Mouse (Mus musculus): Measurements from ENCODE around the gene 1700066M21Rik. TPM values are rescaled to one million over a fixed set of nuclear protein-coding genes. Genes with fewer than 3 reads are reported as not detected.

The 1700066M21Rik gene
- total RNA-seq, 1 experiment from 2014 or later, result 10.2 TPM

- ATAC-seq (ENCODE audit: extremely low read depth, insufficient number of reproducible peaks, low FRiP score, poor library complexity, severe bottlenecking), result no peak
Observed at GRCm38 (mm10) chr1:57388402-57389155, 11.2 kb downstream of the 1700066M21Rik start.

GRCm38 (mm10) chr1:57390993-57391790 is 13.8 kb downstream of the 1700066M21Rik start:
- ATAC-seq (ENCODE audit: extremely low read depth, insufficient number of reproducible peaks, low FRiP score, poor library complexity, severe bottlenecking), result no peak

DNA sequence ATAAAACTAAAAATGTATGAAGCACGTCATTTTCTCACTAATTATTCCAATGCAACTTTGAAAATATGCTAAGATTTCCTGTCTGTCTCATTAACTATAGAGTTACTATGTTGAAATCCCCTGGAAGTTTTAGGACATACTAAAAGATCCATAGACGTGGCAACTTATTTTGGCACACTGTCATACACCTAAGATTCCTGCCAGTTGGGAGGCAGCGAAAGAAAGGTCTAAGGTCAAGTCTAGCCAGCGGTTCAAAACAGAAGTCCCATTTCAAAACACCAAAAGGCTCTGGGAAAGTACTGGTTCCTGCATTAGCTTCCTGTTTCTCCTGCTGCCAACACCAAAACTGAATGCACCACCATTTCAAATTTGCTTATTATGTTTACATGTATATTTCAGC is 15.0 kb downstream of the 1700066M21Rik start:
- ATAC-seq (ENCODE audit: extremely low read depth, insufficient number of reproducible peaks, low FRiP score, poor library complexity, severe bottlenecking), result no peak

DNA sequence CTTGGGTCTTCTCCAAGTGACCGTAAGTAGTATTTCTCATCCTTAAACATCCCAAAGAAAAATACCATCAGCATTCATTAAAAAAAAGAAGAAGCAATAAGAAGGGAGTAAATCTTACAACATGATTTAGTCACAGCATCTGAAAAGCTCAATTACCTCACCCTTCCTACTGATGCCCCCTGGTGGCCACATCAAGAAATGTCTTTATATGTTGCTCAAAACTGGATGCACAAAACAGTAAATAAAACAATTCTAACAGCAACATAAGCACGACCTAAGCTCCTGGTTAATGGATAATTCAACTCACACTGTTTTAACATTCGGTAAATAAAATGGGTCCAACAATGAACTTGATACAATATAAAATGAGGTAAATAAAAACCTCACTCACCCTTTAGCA is 16.6 kb downstream of the 1700066M21Rik start:
- peak; percentile 72; the same call in 1 of the 2 replicates for ATAC-seq (ENCODE audit: extremely low read depth, insufficient number of reproducible peaks, low FRiP score, poor library complexity, severe bottlenecking)

DNA sequence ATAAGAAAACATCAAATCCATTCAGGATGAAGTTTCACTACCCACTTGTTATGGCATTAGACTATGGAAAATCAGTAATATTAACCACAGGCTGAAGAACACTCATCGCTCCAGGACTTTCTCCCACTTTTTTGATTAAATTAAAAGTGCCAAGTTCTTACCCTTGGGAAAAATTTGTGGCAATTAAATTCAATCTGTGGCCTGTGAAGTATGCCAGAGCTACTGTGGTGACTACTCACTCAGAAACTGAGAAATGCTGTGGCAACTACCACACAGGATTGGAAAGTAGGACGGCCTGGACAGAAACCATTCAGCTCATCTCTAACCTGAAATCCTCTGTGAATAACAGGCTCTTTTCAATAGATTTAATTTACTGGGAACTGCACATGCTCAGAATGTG is 22.9 kb downstream of the 1700066M21Rik start:
- ATAC-seq (ENCODE audit: extremely low read depth, insufficient number of reproducible peaks, low FRiP score, poor library complexity, severe bottlenecking), result no peak

DNA sequence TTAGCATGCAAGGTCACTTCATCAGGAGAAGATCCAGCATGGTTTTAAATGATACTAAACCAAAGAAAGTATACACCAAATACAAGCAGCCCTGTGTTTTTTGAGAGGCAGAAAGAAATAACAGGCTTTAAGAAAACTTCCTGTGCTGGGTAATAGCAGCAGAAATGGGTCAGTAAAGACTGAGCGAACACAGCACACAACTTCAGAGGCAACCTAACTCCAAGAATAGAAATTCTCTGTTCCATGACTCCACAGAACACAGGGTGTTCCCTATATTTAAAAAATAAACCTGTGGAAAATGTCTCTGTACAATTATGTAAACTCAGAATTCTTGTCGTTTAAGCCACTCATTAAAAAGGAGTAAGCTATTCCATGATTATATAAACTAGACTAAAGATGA is 23.5 kb downstream of the 1700066M21Rik start:
- no peak for ATAC-seq (ENCODE audit: extremely low read depth, insufficient number of reproducible peaks, low FRiP score, poor library complexity, severe bottlenecking)

DNA sequence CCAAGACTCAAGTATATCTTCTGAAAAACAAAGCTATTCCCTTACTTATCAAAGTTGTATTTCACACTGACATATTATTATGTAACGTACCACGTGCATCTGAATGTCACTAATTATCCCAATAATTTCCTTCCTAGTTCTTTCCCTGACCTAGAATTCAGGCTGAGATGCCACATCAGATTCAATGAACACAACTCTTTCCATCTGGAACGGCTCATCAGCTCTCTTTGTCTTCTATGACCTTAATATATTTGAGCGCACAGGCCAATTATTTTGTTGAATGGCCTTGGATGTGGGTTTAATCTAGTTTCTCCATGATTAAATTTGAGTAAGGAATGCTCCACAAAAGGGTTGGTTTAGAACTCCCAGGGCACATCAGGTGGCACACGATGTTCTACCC is 24.7 kb downstream of the 1700066M21Rik start:
- no peak for ATAC-seq (ENCODE audit: extremely low read depth, insufficient number of reproducible peaks, low FRiP score, poor library complexity, severe bottlenecking)

DNA sequence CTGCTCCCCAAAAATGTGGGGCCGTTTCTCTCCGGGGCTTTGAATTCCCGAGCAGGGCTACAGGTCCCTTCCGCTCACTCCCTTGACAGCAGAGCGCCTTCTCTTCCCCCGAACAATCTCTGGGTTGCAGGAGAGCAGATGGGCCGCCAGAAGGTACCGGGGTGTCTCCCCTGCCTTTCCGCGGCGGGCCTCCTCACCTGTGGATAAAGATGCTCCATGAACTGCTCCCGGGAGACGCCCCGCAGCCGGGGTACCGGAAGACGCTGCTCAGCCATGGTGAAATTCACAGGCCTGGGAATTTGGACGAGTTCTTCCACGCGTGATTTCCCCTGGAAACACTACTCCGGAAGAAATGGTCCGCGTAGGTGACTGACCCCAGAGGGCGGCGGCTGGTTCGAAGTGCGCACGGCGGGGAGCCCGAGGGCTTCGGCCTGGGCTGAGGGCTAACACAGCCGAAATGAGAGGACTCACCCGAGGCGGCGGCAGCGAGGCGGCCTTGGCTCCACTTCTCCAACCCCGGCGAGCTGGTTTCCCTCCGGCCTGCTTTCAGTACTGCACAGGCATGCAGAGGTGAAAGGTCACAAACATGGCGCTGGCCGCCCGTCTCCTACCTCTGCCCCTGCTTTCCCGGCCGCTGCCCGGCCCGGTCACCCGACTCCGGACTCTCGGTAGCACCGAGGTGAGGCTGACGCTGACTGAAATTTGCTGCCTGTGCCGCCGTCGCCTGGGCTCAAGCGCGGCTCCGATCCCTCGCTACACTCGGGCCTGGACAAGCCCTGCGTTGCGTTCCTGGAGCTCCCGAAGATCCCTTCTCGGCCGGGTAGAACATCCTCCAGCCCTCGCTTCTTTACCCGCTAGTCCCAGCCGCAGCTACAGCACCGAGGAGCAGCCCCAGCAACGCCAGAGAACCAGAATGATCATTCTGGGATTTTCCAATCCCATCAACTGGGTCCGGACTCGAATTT is 29.0 kb downstream of the 1700066M21Rik start, which contains the start of the genes Maip1 and Tyw5:
Gene Maip1, plus strand, starts transcription at position 142 of the 965 bp plus-strand sequence.
Gene Tyw5, minus strand, starts transcription at position 915 of the 965 bp plus-strand sequence.
- peak; percentile 89 for ATAC-seq (ENCODE audit: extremely low read depth, insufficient number of reproducible peaks, low FRiP score, poor library complexity, severe bottlenecking)

DNA sequence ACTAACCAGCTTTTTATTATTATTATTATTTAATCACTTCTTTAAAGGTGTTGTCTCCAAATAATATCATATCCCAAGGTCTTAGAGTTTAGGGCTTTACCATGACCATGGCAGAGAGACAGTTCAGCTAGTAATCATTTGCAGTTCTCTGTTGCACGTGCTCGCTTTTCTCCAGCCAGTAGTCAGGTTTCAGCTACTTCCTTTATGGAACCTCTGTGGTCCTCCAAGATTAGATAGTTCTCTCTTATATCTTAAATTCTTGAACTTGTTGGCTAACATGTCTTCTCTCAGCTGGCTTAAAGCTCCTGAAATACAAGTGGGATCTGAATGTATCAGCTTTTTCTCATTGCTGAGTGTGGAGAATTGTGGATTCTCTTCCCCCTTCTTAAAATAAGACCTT is 31.6 kb downstream of the 1700066M21Rik start:
- no peak for ATAC-seq (ENCODE audit: extremely low read depth, insufficient number of reproducible peaks, low FRiP score, poor library complexity, severe bottlenecking)

DNA sequence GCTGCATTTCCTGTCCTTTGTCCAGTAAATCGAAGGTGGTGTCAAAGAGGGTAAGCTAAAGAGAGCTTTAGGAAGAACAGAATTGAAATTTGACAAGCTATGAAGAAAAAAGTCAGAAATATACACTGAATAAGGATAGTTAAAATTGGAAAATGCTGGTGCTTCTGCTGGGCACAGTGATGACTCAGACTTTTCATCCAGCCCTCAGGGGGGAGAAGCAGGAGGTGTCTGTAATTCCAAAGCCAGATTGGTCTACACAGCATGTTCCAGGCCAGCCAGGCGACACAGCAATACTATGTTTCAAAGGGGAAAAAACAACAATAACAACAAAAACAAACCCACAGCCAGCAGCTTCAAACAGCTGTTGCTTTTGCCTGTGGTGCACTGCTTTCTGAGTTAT is 36.0 kb downstream of the 1700066M21Rik start:
- no peak for ATAC-seq (ENCODE audit: extremely low read depth, insufficient number of reproducible peaks, low FRiP score, poor library complexity, severe bottlenecking)

GRCm38 (mm10) chr1:57423696-57424095 is 46.3 kb downstream of the 1700066M21Rik start:
- ATAC-seq (ENCODE audit: extremely low read depth, insufficient number of reproducible peaks, low FRiP score, poor library complexity, severe bottlenecking), result no peak

DNA sequence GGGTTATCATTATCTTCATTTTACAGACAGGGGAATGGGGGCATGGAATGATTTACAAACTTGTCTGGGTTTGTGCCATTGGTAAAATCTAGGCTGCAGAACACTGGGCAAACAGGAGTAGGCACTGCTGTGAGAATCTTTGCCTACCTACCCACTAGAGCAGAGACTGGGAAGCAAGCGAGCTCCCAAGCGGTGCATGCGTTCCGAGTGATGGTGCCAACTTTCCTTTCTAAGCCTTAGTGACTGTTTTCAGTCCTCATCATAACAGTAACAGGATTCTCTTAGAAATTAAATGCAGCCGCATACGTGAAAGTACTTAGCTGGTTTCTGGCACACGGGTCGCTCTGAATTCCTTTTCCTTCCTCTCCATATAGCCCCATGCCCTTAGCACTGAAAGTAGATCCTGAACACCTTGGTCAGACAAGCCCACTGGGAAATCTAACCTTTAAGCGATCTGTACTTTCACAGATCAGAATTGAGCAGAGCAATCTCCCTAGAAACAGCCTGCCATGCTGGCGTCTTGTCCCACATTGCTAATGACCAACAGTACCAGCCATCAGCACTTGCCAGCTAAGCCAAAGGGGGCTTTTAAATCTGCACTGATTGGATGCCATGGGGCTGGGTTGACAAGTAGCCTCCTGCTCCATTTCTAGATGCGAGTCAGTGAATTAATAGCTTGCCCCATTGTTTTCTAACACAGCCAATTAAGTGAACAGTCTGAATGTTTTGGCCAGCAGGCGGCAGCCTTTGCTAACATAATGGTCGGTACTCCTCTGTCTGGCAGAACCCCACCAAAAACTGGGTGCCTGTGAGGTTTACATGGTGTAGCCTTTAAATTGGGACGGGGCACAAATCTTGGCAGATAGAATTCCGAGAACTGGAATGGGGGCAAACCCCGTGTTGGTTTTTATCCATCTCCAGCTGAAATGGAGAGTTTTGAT is 51.2 kb downstream of the 1700066M21Rik start:
- ATAC-seq (ENCODE audit: extremely low read depth, insufficient number of reproducible peaks, low FRiP score, poor library complexity, severe bottlenecking), result peak; percentile 64; the same call in 1 of the 2 replicates

DNA sequence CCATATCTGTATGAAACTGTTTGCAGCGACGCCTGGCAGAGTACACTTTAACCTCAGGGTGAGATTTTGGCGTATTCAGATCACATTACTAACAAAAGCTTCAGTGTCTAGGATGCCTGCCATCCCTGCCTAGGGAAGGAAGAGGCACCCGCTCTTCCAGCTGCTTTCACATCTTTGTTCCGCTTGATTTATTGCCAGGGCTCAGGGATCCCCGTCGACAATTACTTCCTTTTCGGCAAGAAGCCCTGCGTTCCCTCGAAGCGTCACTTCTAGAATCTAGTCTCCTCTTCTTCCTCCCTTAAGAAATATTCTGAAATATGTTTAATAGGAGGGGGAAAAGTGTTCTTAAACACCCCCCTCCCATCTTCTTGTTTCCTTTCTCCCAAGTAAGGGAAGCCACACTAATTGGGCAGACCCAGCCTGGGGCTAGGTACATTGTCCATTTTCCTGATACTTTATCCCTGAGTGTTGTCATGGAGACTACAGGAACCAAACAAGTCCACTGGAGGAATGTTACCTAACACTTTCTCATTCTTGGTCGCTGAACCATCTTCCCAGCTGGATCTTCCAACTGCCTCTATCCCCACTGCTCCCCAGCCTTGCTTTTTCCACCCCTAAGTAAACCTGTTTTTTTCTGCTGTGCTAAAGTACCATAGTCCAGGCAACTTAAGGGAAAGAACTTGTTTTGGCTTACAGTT is 52.5 kb downstream of the 1700066M21Rik start:
- no peak for ATAC-seq (ENCODE audit: extremely low read depth, insufficient number of reproducible peaks, low FRiP score, poor library complexity, severe bottlenecking)

DNA sequence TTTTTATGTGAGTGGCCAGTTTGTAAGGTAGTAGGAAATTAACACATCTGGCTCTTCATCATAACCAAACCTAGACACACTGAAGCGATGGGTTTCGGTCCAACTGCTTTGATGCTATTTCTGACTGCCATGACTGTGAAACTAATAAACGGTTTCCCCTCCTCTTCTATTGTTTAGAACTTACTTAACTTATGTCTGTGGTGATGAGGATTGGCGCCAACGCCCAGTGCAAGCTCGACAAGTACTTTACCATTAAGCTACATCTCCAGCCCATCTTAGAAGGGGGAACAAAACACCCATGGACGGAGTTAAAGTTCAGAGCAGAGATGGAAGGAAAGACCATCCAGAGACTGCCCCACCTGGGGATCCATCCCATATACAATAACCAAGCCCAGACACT is 55.7 kb downstream of the 1700066M21Rik start:
- ATAC-seq (ENCODE audit: extremely low read depth, insufficient number of reproducible peaks, low FRiP score, poor library complexity, severe bottlenecking), result no peak

Measured in neutrophil, adult 5-6 weeks (primary cell).